Mouse (Mus musculus) hindbrain, embryonic 13.5 days (tissue): ENCODE measurements around the gene Mcm2. TPM values are rescaled to one million over a fixed set of nuclear protein-coding genes. Genes with fewer than 3 reads are reported as not detected.

Source experiments
- ATAC-seq: fragments of 200-750 bp; cut with Nextera tagmentation; 2 replicates; pipeline ENCODE4 v1.8.0; 2017; ENCODE audit warnings: moderate TSS enrichment; ENCODE audit not compliant: low FRiP score
- H3K27ac ChIP-seq: fragments of 300-500 bp; sonication (generic); 2 replicates; pipeline ENCODE4 v1.5.1; 2015; ENCODE audit warnings: inconsistent platforms, mild to moderate bottlenecking, moderate library complexity
- H3K27me3 ChIP-seq: fragments of 300-500 bp; sonication (generic); 2 replicates; pipeline ENCODE4 v1.6.1; 2015; ENCODE audit warnings: mild to moderate bottlenecking, inconsistent platforms
- H3K36me3 ChIP-seq: fragments of 300-500 bp; sonication (generic); 2 replicates; pipeline ENCODE4 v1.6.1; 2015; ENCODE audit warnings: mild to moderate bottlenecking, inconsistent platforms
- H3K4me1 ChIP-seq: fragments of 300-500 bp; sonication (generic); replicated peaks from 2 replicates; pipeline ENCODE4 v1.6.1; 2015; ENCODE audit warnings: inconsistent platforms
- H3K4me2 ChIP-seq: fragments of 300-500 bp; sonication (generic); 2 replicates; pipeline ENCODE4 v1.6.1; 2015; ENCODE audit warnings: inconsistent platforms, mild to moderate bottlenecking, moderate library complexity
- H3K4me3 ChIP-seq: fragments of 300-500 bp; sonication (generic); 2 replicates; pipeline ENCODE4 v1.5.1; 2015; ENCODE audit warnings: mild to moderate bottlenecking, inconsistent platforms
- H3K9ac ChIP-seq: fragments of 300-500 bp; sonication (generic); 2 replicates; pipeline ENCODE4 v1.6.1; 2015; ENCODE audit warnings: mild to moderate bottlenecking, inconsistent platforms
- H3K9me3 ChIP-seq: fragments of 300-500 bp; sonication (generic); 2 replicates; pipeline ENCODE4 v1.6.1; 2016; ENCODE audit warnings: inconsistent platforms
- WGBS: fragments of 180-500 bp; shearing (Covaris S2); methylation state at CpG from one replicate; pipeline ENCODE4 v1.1.7; 2015; 5-methylcytosine and 5-hydroxymethylcytosine counted together
- polyA plus RNA-seq: library from polyadenylated mRNA; unstranded; fragments of >200 nt; fragmentation: Nextera tagmentation; extraction: Ambion mirVana; gene quantifications from 2 replicates; pipeline ENCODE4 v1.2.1, GENCODE M21; 2015

The Mcm2 gene
- 43.0 and 43.7 TPM in 2 replicates for polyA plus RNA-seq

GRCm38 (mm10) chr6:88898534-88899048 is at the start of gene Mcm2:
Gene Mcm2 (minus strand): TSS chr6:88898780.
- peak within 1 kb of the TSS; percentile 80 for H3K27ac ChIP-seq
- H3K4me2 ChIP-seq, result peak within 1 kb of the TSS; percentile 79
- WGBS, result under 1% methylated on average over 33 of the region's 33 CpGs
- peak; percentile 77 for ATAC-seq
- peak within 1 kb of the TSS; percentile 54 for H3K4me3 ChIP-seq
- peaks cover 10% of the 10 kb centered on the region; the same call in 1 of the 2 replicates for H3K36me3 ChIP-seq
- H3K27me3 ChIP-seq, result no peaks in the 10 kb centered on the region
- peak within 1 kb of the TSS; percentile 76 for H3K9ac ChIP-seq
- H3K9me3 ChIP-seq, result no peaks in the 10 kb centered on the region
- peaks cover 43% of the 10 kb centered on the region for H3K4me1 ChIP-seq

DNA sequence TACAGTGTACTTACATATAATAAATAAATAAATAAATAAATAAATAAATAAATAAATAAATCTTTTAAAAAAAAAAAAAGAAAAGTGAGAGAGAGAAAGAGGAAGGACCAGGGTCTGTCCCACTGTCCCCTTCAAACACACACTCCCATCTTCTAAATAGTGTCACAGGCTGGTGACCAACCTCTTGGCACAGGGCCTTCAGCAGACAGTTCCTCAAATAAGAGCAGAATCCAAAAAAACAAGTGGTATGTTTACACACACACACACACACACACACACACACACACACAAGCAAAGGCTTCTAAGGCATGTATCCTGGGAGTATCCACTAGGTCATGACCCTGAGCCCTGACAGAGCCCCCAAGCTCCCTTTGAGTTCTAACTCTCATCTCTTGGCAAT is 49.2 kb upstream of the Mcm2 start:
- Histone ChIP-seq H3K36me3 (no peaks in the 10 kb centered on the region), H3K9me3 (no peaks in the 10 kb centered on the region), H3K27me3 (no peaks in the 10 kb centered on the region), H3K9ac (no peak overlapping the region), H3K4me2 (no peak overlapping the region), H3K27ac (no peak overlapping the region), H3K4me3 (no peak overlapping the region), H3K4me1 (peaks cover 22% of the 10 kb centered on the region)
- no peak for ATAC-seq

- 70% methylated on average over 6 of the region's 6 CpGs for WGBS
- Histone ChIP-seq H3K9ac (no peak overlapping the region; the same call in 1 of the 2 replicates), H3K27ac (peak overlapping the region; percentile 58; the same call in 1 of the 2 replicates), H3K9me3 (no peaks in the 10 kb centered on the region), H3K27me3 (no peaks in the 10 kb centered on the region), H3K36me3 (no peaks in the 10 kb centered on the region), H3K4me1 (peaks cover 36% of the 10 kb centered on the region), H3K4me3 (no peak overlapping the region), H3K4me2 (no peak overlapping the region)
- no peak for ATAC-seq
These were observed 47.9 kb upstream of the Mcm2 start for GRCm38 (mm10) chr6:88946442-88946841.

GRCm38 (mm10) chr6:88943666-88944065 is 45.1 kb upstream of the Mcm2 start:
- no peak overlapping the region for H3K4me3 ChIP-seq
- 69% methylated on average over 6 of the region's 6 CpGs for WGBS
- H3K9ac ChIP-seq, result no peak overlapping the region
- no peaks in the 10 kb centered on the region for H3K36me3 ChIP-seq
- peak overlapping the region; percentile 36 for H3K27ac ChIP-seq
- H3K4me2 ChIP-seq, result no peak overlapping the region
- ATAC-seq, result no peak
- H3K27me3 ChIP-seq, result no peaks in the 10 kb centered on the region
- H3K9me3 ChIP-seq, result no peaks in the 10 kb centered on the region
- H3K4me1 ChIP-seq, result peaks cover 63% of the 10 kb centered on the region

- Histone ChIP-seq H3K9me3 (no peaks in the 10 kb centered on the region), H3K27me3 (no peaks in the 10 kb centered on the region), H3K4me3 (no peak overlapping the region), H3K9ac (0 out of 2 replicates have a peak overlapping the region, but pooled peaks have one; percentile 4), H3K4me2 (peak overlapping the region; percentile 37), H3K27ac (peak overlapping the region; percentile 82), H3K4me1 (peaks cover 74% of the 10 kb centered on the region), H3K36me3 (no peaks in the 10 kb centered on the region)
- WGBS, result 15% methylated on average over 8 of the region's 8 CpGs
- peak; percentile 82 for ATAC-seq
These were observed 44.0 kb upstream of the Mcm2 start for GRCm38 (mm10) chr6:88942595-88942994.

DNA sequence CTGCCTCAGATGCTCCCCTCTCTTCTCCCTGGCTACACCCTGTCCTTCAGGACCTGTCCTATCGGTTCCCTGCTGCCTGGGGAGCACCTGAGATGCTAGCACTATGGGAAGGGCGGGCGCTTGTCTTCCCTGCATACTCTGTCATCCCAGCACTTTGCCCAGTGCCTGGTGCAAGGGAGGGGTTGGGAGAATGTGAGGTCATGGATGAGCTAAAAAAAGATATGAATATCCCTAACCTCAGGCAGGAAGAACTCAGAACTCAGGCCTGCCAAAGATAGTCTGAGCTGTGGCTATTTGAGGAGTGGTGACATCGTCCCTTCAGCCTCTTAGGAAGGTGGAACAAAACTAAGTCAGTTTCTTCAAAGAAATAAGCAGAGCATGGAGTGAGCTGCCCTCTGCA is 43.0 kb upstream of the Mcm2 start:
- H3K4me1 ChIP-seq, result peaks cover 81% of the 10 kb centered on the region
- H3K4me2 ChIP-seq, result no peak overlapping the region
- no peak overlapping the region for H3K9ac ChIP-seq
- no peaks in the 10 kb centered on the region for H3K9me3 ChIP-seq
- ATAC-seq, result no peak
- peak overlapping the region; percentile 82 for H3K27ac ChIP-seq
- 73% methylated on average over 4 of the region's 4 CpGs for WGBS
- H3K4me3 ChIP-seq, result no peak overlapping the region
- no peaks in the 10 kb centered on the region for H3K36me3 ChIP-seq
- no peaks in the 10 kb centered on the region for H3K27me3 ChIP-seq

GRCm38 (mm10) chr6:88940090-88940916 is 41.7 kb upstream of the Mcm2 start:
- 73% methylated on average over 9 of the region's 9 CpGs for WGBS
- no peak overlapping the region for H3K4me2 ChIP-seq
- H3K36me3 ChIP-seq, result no peaks in the 10 kb centered on the region
- peak overlapping the region; percentile 48 for H3K27ac ChIP-seq
- no peak overlapping the region for H3K9ac ChIP-seq
- no peaks in the 10 kb centered on the region for H3K9me3 ChIP-seq
- H3K4me1 ChIP-seq, result peaks cover 85% of the 10 kb centered on the region
- no peaks in the 10 kb centered on the region for H3K27me3 ChIP-seq
- no peak for ATAC-seq
- H3K4me3 ChIP-seq, result no peak overlapping the region

- no peak for ATAC-seq
- no peak overlapping the region for H3K4me3 ChIP-seq
- 28% methylated on average over 12 of the region's 12 CpGs for WGBS
- peak overlapping the region; percentile 43; the same call in 1 of the 2 replicates for H3K9ac ChIP-seq
- H3K4me2 ChIP-seq, result no peak overlapping the region
- H3K27me3 ChIP-seq, result no peaks in the 10 kb centered on the region
- no peaks in the 10 kb centered on the region for H3K36me3 ChIP-seq
- peaks cover 93% of the 10 kb centered on the region for H3K4me1 ChIP-seq
- H3K9me3 ChIP-seq, result no peaks in the 10 kb centered on the region
- H3K27ac ChIP-seq, result peak overlapping the region; percentile 91
These were observed 40.9 kb upstream of the Mcm2 start for GRCm38 (mm10) chr6:88939281-88940089.

GRCm38 (mm10) chr6:88938664-88939055 is 40.1 kb upstream of the Mcm2 start:
- Histone ChIP-seq H3K4me1 (peaks cover 96% of the 10 kb centered on the region), H3K9ac (no peak overlapping the region), H3K4me2 (no peak overlapping the region), H3K27ac (peak overlapping the region; percentile 91), H3K9me3 (no peaks in the 10 kb centered on the region), H3K36me3 (no peaks in the 10 kb centered on the region), H3K4me3 (no peak overlapping the region), H3K27me3 (0 out of 2 replicates have a peak, but pooled peaks cover 3% of the 10 kb centered on the region)
- no peak for ATAC-seq
- 37% methylated on average over 5 of the region's 5 CpGs for WGBS

- H3K27me3 ChIP-seq, result 0 out of 2 replicates have a peak, but pooled peaks cover 8% of the 10 kb centered on the region
- peak overlapping the region; percentile 51 for H3K9ac ChIP-seq
- H3K4me3 ChIP-seq, result no peak overlapping the region
- H3K27ac ChIP-seq, result peak overlapping the region; percentile 91
- H3K4me1 ChIP-seq, result peaks cover 95% of the 10 kb centered on the region
- ATAC-seq, result peak; percentile 64
- no peak overlapping the region for H3K4me2 ChIP-seq
- H3K36me3 ChIP-seq, result no peaks in the 10 kb centered on the region
- WGBS, result 13% methylated on average over 4 of the region's 4 CpGs
- H3K9me3 ChIP-seq, result no peaks in the 10 kb centered on the region
These were observed 39.5 kb upstream of the Mcm2 start for GRCm38 (mm10) chr6:88937971-88938663.

- H3K4me3 ChIP-seq, result no peak overlapping the region
- H3K27me3 ChIP-seq, result 0 out of 2 replicates have a peak, but pooled peaks cover 8% of the 10 kb centered on the region
- H3K9me3 ChIP-seq, result no peaks in the 10 kb centered on the region
- peaks cover 88% of the 10 kb centered on the region for H3K4me1 ChIP-seq
- no peaks in the 10 kb centered on the region for H3K36me3 ChIP-seq
- no peak overlapping the region for H3K9ac ChIP-seq
- ATAC-seq, result no peak
- no peak overlapping the region for H3K4me2 ChIP-seq
- 23% methylated on average over 4 of the region's 4 CpGs for WGBS
- peak overlapping the region; percentile 91 for H3K27ac ChIP-seq
These were observed 38.6 kb upstream of the Mcm2 start for GRCm38 (mm10) chr6:88937214-88937549.
